Mouse (Mus musculus): ENCODE data around the gene Itpkb. TPM values are rescaled to one million over a fixed set of nuclear protein-coding genes. Genes with fewer than 3 reads are reported as not detected.

The Itpkb gene
- polyA plus RNA-seq, 1 experiment from 2014 or later: 9.4 TPM

DNA sequence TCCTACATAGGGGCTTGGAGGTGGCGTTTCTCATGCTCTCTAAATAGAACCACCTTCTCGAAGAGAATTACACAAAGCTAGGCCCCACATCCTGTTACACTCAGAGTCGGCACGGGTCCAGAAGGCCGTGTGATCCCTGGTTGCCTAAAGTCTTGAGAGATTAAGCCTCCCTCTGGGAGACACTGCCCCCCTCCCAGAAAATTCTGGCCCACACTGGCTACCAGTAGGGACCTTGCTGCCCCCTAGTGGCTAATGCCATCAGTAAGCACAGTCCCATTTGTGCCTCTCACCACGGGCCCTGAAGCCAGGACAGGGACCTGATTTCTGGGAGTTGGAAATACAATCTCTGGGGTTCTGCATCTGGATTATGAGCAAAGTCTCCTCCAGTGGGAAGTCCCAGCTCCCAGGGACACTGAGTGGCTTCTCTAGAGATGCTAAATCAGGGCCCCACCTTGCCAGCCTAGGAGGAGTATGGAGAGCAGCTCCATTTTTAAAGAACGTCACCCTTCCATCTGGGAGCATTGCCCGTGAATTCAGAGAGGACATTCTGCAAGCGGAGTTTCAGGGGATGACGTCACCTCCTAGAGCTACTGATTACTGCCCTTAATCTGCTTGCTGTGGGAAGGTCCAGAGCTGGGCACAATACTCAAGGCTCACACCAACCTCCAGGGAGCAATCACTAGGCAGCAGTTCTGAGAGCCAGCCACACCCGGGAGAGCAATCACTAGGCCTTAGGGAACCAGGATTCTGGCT is 92.0 kb downstream of the Itpkb start:
- H3K9me3 ChIP-seq (ENCODE audit: control insufficient read depth, low read length): no peaks in the 10 kb centered on the region
- H3K36me3 ChIP-seq (ENCODE audit: control insufficient read depth, insufficient read depth, low read length): peaks cover 5% of the 10 kb centered on the region; the same call in 1 of the 2 replicates
- peak; percentile 75 for ATAC-seq (ENCODE audit: low read depth)
- WGBS: 21% methylated on average over 11 of the region's 11 CpGs
- H3K9ac ChIP-seq (ENCODE audit: low read length): no peak overlapping the region
- peaks cover 13% of the 10 kb centered on the region; the same call in 1 of the 2 replicates for H3K4me1 ChIP-seq (replicated peaks; ENCODE audit: control insufficient read depth, insufficient read depth, low read length)
- H3K4me2 ChIP-seq (ENCODE audit: low read depth, low read length): no peak overlapping the region
- H3K27me3 ChIP-seq (ENCODE audit: control insufficient read depth, insufficient read depth, low read depth, low read length): no peaks in the 10 kb centered on the region
- H3K4me3 ChIP-seq (ENCODE audit: low read length): no peak overlapping the region
- H3K27ac ChIP-seq (ENCODE audit: low read length): no peak overlapping the region; the same call in 1 of the 2 replicates

DNA sequence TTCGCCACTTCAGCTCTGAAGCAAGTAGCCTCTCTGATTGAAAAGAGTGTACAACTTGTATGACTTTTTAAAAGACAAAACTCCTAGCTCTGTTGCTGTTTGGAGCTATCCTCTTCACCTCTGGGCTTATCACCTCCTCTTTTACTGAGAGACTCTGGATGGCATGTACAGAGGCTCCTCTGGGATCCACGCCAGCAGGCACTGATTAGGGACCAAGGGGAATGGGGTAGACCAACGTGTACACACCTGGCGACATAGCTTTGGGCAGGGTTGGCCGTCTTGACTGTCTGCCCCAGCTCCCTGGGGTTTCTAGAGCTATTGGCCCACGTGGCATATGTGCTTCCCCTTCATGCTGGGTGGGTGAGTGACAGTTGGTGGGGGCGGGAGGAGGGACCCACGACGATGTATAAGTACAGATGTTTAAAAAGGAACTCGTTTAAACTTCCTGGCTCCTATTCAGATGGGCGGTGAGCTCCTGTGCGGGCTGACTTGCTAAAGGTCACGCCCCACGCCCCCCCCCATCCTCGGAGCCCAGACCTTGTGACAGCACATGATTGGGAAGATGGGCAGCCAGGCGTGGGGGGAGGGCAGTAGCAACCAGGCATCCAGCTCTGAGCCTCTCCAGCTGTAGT is 92.8 kb downstream of the Itpkb start:
- Histone ChIP-seq H3K36me3 (ENCODE audit: control insufficient read depth, insufficient read depth, low read length) (peaks cover 5% of the 10 kb centered on the region; the same call in 1 of the 2 replicates), H3K9me3 (ENCODE audit: control insufficient read depth, low read length) (no peaks in the 10 kb centered on the region), H3K4me3 (ENCODE audit: low read length) (no peak overlapping the region), H3K9ac (ENCODE audit: low read length) (no peak overlapping the region), H3K4me1 (replicated peaks; ENCODE audit: control insufficient read depth, insufficient read depth, low read length) (peaks cover 16% of the 10 kb centered on the region), H3K27ac (ENCODE audit: low read length) (no peak overlapping the region), H3K4me2 (ENCODE audit: low read depth, low read length) (no peak overlapping the region), H3K27me3 (ENCODE audit: control insufficient read depth, insufficient read depth, low read depth, low read length) (no peaks in the 10 kb centered on the region)
- 39% methylated on average over 16 of the region's 16 CpGs for WGBS
- ATAC-seq (ENCODE audit: low read depth): no peak

- WGBS: 79% methylated on average over 3 of the region's 3 CpGs
- Histone ChIP-seq H3K9me3 (ENCODE audit: control insufficient read depth, low read length) (no peaks in the 10 kb centered on the region), H3K36me3 (ENCODE audit: control insufficient read depth, insufficient read depth, low read length) (peaks cover 5% of the 10 kb centered on the region; the same call in 1 of the 2 replicates), H3K27ac (ENCODE audit: low read length) (no peak overlapping the region), H3K9ac (ENCODE audit: low read length) (no peak overlapping the region), H3K4me1 (replicated peaks; ENCODE audit: control insufficient read depth, insufficient read depth, low read length) (peaks cover 18% of the 10 kb centered on the region), H3K4me3 (ENCODE audit: low read length) (no peak overlapping the region), H3K4me2 (ENCODE audit: low read depth, low read length) (no peak overlapping the region), H3K27me3 (ENCODE audit: control insufficient read depth, insufficient read depth, low read depth, low read length) (no peaks in the 10 kb centered on the region)
- ATAC-seq (ENCODE audit: low read depth): no peak
Observed at GRCm38 (mm10) chr1:180423931-180424330, 93.6 kb downstream of the Itpkb start.

DNA sequence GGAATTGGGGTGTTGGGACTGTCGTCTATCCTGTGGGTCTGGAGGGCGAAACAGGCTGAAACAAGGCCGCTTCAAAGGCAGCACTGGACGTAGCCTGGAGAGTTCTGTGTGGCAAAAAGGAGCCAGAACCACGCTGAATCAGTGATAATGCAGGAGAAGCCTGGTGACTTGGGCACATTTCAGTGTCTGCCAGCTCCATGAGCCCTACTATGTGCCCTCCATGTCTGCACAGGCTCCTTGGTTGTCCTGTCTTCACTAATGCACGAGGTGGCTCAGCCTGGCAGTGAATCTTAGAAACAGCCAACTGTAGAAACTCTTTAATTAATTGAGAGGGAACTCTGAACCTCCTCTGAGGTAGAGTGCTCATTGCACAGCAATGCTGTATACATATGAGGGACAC is 96.1 kb downstream of the Itpkb start:
- Histone ChIP-seq H3K4me1 (replicated peaks; ENCODE audit: control insufficient read depth, insufficient read depth, low read length) (peaks cover 14% of the 10 kb centered on the region), H3K4me3 (ENCODE audit: low read length) (no peak overlapping the region), H3K9me3 (ENCODE audit: control insufficient read depth, low read length) (no peaks in the 10 kb centered on the region), H3K4me2 (ENCODE audit: low read depth, low read length) (no peak overlapping the region), H3K27me3 (ENCODE audit: control insufficient read depth, insufficient read depth, low read depth, low read length) (no peaks in the 10 kb centered on the region), H3K36me3 (ENCODE audit: control insufficient read depth, insufficient read depth, low read length) (no peaks in the 10 kb centered on the region), H3K27ac (ENCODE audit: low read length) (no peak overlapping the region), H3K9ac (ENCODE audit: low read length) (no peak overlapping the region)
- 84% methylated on average over 6 of the region's 6 CpGs for WGBS
- ATAC-seq (ENCODE audit: low read depth): no peak

DNA sequence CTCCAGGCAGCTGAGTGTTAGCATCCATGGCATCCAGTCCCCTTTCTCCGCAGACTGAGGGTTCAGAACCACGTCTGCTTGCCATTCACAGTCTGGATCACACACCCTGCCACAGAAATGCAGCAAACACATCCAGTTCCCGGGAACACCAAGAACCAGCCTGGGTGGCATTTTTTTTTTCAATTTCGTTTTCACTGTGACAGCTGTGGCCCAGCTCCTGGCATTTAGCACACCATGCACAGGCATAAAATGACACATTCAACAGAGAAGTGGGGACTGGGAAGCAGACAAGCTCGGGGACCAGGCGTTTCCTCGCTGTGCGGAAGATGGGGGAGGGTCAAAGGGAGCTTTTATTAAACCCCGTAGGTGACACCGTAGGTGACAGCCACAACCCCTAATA is 97.4 kb downstream of the Itpkb start:
- 58% methylated on average over 10 of the region's 10 CpGs for WGBS
- no peak overlapping the region for H3K27ac ChIP-seq (ENCODE audit: low read length)
- H3K4me2 ChIP-seq (ENCODE audit: low read depth, low read length): no peak overlapping the region
- H3K4me3 ChIP-seq (ENCODE audit: low read length): no peak overlapping the region
- H3K4me1 ChIP-seq (replicated peaks; ENCODE audit: control insufficient read depth, insufficient read depth, low read length): peaks cover 5% of the 10 kb centered on the region
- no peaks in the 10 kb centered on the region for H3K36me3 ChIP-seq (ENCODE audit: control insufficient read depth, insufficient read depth, low read length)
- peak; percentile 13; the same call in 1 of the 2 replicates for ATAC-seq (ENCODE audit: low read depth)
- no peaks in the 10 kb centered on the region for H3K27me3 ChIP-seq (ENCODE audit: control insufficient read depth, insufficient read depth, low read depth, low read length)
- H3K9ac ChIP-seq (ENCODE audit: low read length): 0 out of 2 replicates have a peak overlapping the region, but pooled peaks have one; percentile 1
- no peaks in the 10 kb centered on the region for H3K9me3 ChIP-seq (ENCODE audit: control insufficient read depth, low read length)

DNA sequence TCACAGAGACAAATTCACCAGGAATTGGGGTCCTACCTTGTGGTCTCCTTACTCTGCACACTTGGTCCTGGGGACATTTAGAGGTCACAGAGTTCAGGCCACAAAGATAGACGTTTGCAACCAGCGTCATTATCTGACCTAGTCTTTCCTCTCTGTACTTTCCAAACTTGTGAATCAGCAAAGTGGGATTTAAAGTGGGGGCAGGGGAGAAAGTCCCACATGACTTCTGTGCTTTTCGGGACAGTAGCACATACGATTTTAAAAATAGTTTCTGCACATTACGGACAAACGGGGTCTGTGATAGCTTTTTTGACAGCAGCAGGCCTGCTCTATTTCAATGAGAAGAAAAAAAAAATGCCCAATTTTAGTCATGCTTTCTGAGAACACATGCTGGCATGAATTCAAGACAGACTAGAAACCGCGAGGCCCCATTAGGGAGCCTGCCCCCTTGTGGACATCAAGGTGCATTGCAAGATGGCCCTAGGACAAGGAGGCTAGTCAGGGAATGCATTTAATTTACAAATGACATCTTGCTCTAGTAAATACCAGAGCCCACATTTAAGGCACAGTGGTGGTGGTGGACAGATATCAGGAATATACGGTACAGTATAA is 97.9 kb downstream of the Itpkb start:
- Histone ChIP-seq H3K36me3 (ENCODE audit: control insufficient read depth, insufficient read depth, low read length) (no peaks in the 10 kb centered on the region), H3K4me1 (replicated peaks; ENCODE audit: control insufficient read depth, insufficient read depth, low read length) (peaks cover 8% of the 10 kb centered on the region), H3K27ac (ENCODE audit: low read length) (no peak overlapping the region), H3K27me3 (ENCODE audit: control insufficient read depth, insufficient read depth, low read depth, low read length) (no peaks in the 10 kb centered on the region), H3K4me3 (ENCODE audit: low read length) (no peak overlapping the region), H3K9me3 (ENCODE audit: control insufficient read depth, low read length) (no peaks in the 10 kb centered on the region), H3K9ac (ENCODE audit: low read length) (0 out of 2 replicates have a peak overlapping the region, but pooled peaks have one; percentile 1), H3K4me2 (ENCODE audit: low read depth, low read length) (no peak overlapping the region)
- ATAC-seq (ENCODE audit: low read depth): no peak
- WGBS: 17% methylated on average over 9 of the region's 9 CpGs

- Histone ChIP-seq H3K4me3 (ENCODE audit: low read length) (no peak overlapping the region), H3K4me2 (ENCODE audit: low read depth, low read length) (no peak overlapping the region), H3K27ac (ENCODE audit: low read length) (no peak overlapping the region), H3K9ac (ENCODE audit: low read length) (no peak overlapping the region), H3K4me1 (replicated peaks; ENCODE audit: control insufficient read depth, insufficient read depth, low read length) (peaks cover 11% of the 10 kb centered on the region), H3K27me3 (ENCODE audit: control insufficient read depth, insufficient read depth, low read depth, low read length) (no peaks in the 10 kb centered on the region), H3K36me3 (ENCODE audit: control insufficient read depth, insufficient read depth, low read length) (no peaks in the 10 kb centered on the region), H3K9me3 (ENCODE audit: control insufficient read depth, low read length) (no peaks in the 10 kb centered on the region)
- ATAC-seq (ENCODE audit: low read depth): no peak
- WGBS: 73% methylated on average over 8 of the region's 8 CpGs
Observed at GRCm38 (mm10) chr1:180428871-180429270, 98.6 kb downstream of the Itpkb start.

DNA sequence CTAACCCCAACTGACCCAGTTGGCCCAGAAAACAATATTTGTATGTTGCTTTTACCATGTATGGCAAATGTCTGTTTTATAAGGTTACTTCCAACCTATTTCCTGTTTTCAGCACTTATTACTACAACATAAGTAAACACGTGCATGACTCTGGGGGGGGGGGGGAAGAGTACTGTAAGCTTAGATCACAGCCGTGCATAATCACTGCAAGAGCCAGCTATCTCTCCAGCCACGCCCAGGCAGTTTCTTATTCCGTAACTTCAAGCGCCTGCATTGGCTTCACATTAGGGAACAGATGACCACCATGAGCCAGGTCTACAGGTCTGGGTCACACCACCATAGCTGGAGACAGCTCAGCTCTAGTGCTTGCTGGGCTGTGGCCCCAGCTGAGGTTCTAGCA is 99.5 kb downstream of the Itpkb start:
- no peak for ATAC-seq (ENCODE audit: low read depth)
- H3K36me3 ChIP-seq (ENCODE audit: control insufficient read depth, insufficient read depth, low read length): no peaks in the 10 kb centered on the region
- H3K9me3 ChIP-seq (ENCODE audit: control insufficient read depth, low read length): no peaks in the 10 kb centered on the region
- H3K27ac ChIP-seq (ENCODE audit: low read length): no peak overlapping the region
- H3K4me2 ChIP-seq (ENCODE audit: low read depth, low read length): no peak overlapping the region
- H3K4me1 ChIP-seq (replicated peaks; ENCODE audit: control insufficient read depth, insufficient read depth, low read length): peaks cover 13% of the 10 kb centered on the region
- H3K27me3 ChIP-seq (ENCODE audit: control insufficient read depth, insufficient read depth, low read depth, low read length): no peaks in the 10 kb centered on the region
- no peak overlapping the region for H3K9ac ChIP-seq (ENCODE audit: low read length)
- 62% methylated on average over 5 of the region's 5 CpGs for whole genome bisulfite sequencing
- no peak overlapping the region for H3K4me3 ChIP-seq (ENCODE audit: low read length)

DNA sequence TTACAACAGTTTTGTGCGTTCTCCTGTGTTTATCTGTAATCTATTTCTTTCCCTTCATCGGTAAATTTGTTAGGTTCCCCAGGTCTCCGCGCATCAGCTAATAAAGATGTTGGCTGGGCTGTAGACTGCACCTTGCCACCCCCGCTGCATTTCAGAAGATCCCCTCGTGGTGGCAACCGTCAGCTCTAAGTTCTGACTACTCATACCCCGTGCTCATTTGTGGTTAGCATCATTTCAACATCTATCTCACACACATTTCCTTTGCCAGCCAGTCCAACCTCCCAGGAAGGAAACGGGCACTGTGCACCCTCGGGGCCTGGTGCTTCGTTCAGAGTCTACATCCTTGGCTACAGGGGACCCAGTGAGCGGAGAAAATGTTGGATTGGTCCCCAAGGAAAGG is 101.5 kb downstream of the Itpkb start:
- Histone ChIP-seq H3K9ac (ENCODE audit: low read length) (no peak overlapping the region), H3K4me3 (ENCODE audit: low read length) (no peak overlapping the region), H3K27me3 (ENCODE audit: control insufficient read depth, insufficient read depth, low read depth, low read length) (no peaks in the 10 kb centered on the region), H3K4me1 (replicated peaks; ENCODE audit: control insufficient read depth, insufficient read depth, low read length) (peaks cover 13% of the 10 kb centered on the region), H3K9me3 (ENCODE audit: control insufficient read depth, low read length) (no peaks in the 10 kb centered on the region), H3K4me2 (ENCODE audit: low read depth, low read length) (no peak overlapping the region), H3K36me3 (ENCODE audit: control insufficient read depth, insufficient read depth, low read length) (no peaks in the 10 kb centered on the region), H3K27ac (ENCODE audit: low read length) (no peak overlapping the region)
- 62% methylated on average over 12 of the region's 12 CpGs for WGBS
- ATAC-seq (ENCODE audit: low read depth): no peak

Data from lung, embryonic 16.5 days (tissue).